Mouse (Mus musculus): ENCODE data around the gene Sytl3.

Sytl3 gene

DNA sequence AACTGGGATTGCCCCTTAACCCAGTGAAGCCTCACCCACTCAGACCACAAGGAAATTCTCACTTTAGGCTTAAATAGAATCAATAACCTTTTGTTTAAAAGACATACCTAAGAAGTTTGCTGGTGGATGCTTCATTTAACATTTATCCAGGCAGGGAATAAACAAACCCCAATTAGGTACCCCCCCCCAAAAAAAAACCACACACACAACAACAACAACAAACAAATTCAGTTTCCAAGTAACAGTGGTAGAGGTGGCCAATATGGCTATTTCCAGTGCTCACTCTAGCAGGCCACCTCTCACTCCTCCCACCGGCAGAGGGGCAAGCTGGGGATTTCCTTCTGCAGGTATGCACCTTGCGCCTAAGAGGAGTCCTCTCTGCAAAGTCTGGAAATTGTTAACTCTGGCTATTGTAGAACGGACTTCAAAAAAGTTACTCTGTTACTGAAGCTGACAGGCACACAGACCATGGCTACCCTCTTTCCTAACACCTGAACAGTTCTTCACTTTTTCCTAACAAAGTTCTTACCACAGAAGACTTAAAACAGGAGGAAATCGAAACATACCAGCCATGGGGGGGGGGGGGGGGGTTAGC is 121.7 kb downstream of the Sytl3 start:
- no peak for DNase-seq

DNA sequence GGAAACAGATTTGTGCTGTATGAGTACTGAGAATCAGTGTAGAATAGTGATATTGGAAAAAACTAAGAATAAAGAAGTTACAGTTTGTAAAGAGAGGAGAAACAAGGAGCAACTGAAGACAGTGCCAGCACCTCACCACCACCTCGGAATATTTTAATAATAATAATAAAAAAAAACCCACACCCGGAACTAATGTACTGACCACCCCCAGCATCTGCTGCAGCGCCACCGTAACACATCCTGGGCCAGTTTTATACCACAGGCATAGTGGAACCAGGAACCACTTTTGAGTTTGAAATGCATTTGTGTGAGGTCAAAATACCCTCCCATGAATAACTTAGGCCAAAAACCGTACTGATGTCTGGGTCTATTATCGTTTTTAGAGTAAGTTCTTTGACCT is 122.4 kb downstream of the Sytl3 start:
- DNase-seq: no peak

DNA sequence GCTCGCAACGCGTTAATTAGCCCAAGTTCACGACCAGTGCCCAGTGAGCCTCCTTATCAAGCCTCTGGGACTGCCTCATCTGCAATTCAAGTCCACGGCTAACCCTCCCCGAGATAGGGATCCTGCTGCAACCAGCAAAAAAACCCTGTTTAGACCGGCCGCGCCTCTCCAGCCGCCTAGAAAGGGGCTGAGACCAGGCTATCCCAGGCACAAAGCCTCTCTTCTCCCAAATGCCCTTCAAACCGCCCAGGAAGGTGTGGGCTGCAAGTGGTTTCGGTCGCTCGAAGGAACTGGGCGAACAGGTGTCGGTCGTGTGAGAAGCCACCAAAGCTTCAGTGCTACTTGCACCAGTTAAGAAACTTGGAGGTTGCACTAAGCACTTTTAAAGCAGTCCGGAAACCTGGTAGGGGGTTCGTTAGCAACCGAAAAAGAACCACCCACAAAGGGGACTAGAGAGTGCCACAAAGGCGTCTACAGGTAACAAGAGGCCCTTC is 123.2 kb downstream of the Sytl3 start:
- peak; percentile 71 for DNase-seq

- DNase-seq: peak; percentile 92
Observed at GRCm38 (mm10) chr17:6782611-6783005, 123.7 kb downstream of the Sytl3 start, which contains the start of gene Ezr. Gene Ezr (minus strand): TSS chr17:6782784.

GRCm38 (mm10) chr17:6783006-6783661 is 124.2 kb downstream of the Sytl3 start:
- peak; percentile 66 for DNase-seq

DNA sequence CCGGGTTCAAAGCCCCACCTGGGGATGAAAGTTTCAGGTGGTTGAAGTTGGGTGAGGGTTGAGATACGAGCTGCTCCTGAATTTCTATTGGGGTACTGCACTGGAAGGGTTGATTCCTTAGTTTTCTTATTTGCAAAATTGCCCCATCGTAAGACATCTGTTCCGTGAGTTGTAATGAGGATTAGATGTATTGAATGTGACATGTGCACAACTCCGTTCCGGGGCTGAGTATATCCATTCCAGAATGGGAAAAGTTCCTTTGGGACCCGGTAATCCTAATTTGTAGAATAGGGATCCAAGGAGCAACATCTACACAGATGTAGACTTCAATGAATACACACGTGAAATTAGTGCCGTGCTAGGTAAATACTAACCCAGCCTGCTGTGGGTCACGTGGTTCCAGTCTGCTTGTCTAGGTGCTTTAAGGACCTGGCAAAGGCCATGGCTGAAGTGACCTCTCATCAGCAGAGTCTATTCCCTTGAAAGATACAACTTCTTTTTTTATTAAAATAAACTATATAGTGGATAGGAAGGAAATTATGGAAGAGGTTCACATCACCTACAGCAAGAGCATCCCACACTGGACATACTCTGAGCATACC is 125.0 kb downstream of the Sytl3 start:
- DNase-seq: no peak

DNA sequence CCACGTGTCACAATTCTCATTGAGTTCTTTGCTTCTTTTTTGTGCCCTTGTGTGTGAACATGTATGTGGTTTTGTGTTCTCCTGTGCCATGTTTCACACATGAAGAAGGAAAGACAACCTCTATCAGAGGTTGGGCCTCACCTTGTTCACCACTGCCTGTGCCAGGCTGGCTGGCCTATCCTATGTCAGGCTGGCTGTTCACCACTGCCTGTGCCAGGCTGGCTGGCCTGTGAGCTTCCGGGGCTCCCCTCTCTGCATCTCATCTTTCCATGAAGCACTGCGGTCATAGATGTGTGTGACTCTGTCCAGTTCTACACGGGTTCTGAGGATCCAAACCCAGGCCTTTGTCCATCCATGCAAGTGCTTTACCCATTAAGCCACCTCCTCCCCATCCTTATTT is 128.3 kb downstream of the Sytl3 start:
- DNase-seq: no peak
